Mouse (Mus musculus): Measurements from ENCODE around the gene Tprgl.

The Tprgl gene

GRCm38 (mm10) chr4:154160538-154161390, at the start of gene Tprgl:
TSS of gene Tprgl (minus strand) at chr4:154160666.
- DNase-seq (ENCODE audit: low spot score in 2 of 2) = peak; percentile 97

GRCm38 (mm10) chr4:154209825-154210224, 49.4 kb upstream of the Tprgl start:
- no peak for DNase-seq (ENCODE audit: low spot score in 2 of 2)

- peak in 1 of 2 experiments; percentile 64 for DNase-seq (ENCODE audit: low spot score in 2 of 2)
Observed at GRCm38 (mm10) chr4:154209054-154209453, 48.6 kb upstream of the Tprgl start.

GRCm38 (mm10) chr4:154207261-154207660, 46.8 kb upstream of the Tprgl start:
- DNase-seq (ENCODE audit: low spot score in 2 of 2) = peak in 1 of 2 experiments; percentile 73

GRCm38 (mm10) chr4:154205392-154205791, 44.9 kb upstream of the Tprgl start:
- DNase-seq (ENCODE audit: low spot score in 2 of 2) = no peak

- no peak for DNase-seq (ENCODE audit: low spot score in 2 of 2)
Observed at GRCm38 (mm10) chr4:154204532-154204931, 44.1 kb upstream of the Tprgl start.

- no peak for DNase-seq (ENCODE audit: low spot score in 2 of 2)
Observed at GRCm38 (mm10) chr4:154201511-154201910, 41.0 kb upstream of the Tprgl start.

GRCm38 (mm10) chr4:154198377-154198961, 38.0 kb upstream of the Tprgl start:
- no peak for DNase-seq (ENCODE audit: low spot score in 2 of 2)

- no peak for DNase-seq (ENCODE audit: low spot score in 2 of 2)
Observed at GRCm38 (mm10) chr4:154197961-154198360, 37.5 kb upstream of the Tprgl start.

GRCm38 (mm10) chr4:154188948-154189347, 28.5 kb upstream of the Tprgl start:
- DNase-seq (ENCODE audit: low spot score in 2 of 2) = no peak

GRCm38 (mm10) chr4:154186002-154186537, 25.6 kb upstream of the Tprgl start:
- DNase-seq (ENCODE audit: low spot score in 2 of 2) = no peak

- no peak for DNase-seq (ENCODE audit: low spot score in 2 of 2)
Observed at GRCm38 (mm10) chr4:154185001-154185400, 24.5 kb upstream of the Tprgl start.

GRCm38 (mm10) chr4:154183566-154183965, 23.1 kb upstream of the Tprgl start:
- no peak for DNase-seq (ENCODE audit: low spot score in 2 of 2)

- DNase-seq (ENCODE audit: low spot score in 2 of 2) = no peak
Observed at GRCm38 (mm10) chr4:154181001-154181400, 20.5 kb upstream of the Tprgl start.

- DNase-seq (ENCODE audit: low spot score in 2 of 2) = peak in 1 of 2 experiments; percentile 51
Observed at GRCm38 (mm10) chr4:154177257-154177656, 16.8 kb upstream of the Tprgl start.

GRCm38 (mm10) chr4:154171931-154172604, 11.6 kb upstream of the Tprgl start:
- no peak for DNase-seq (ENCODE audit: low spot score in 2 of 2)

- no peak for DNase-seq (ENCODE audit: low spot score in 2 of 2)
Observed at GRCm38 (mm10) chr4:154171151-154171930, 10.9 kb upstream of the Tprgl start.

- DNase-seq (ENCODE audit: low spot score in 2 of 2) = peak; percentile 44 to 75
Observed at GRCm38 (mm10) chr4:154170506-154171150, 10.2 kb upstream of the Tprgl start, which contains the start of gene Megf6. TSS of gene Megf6 (plus strand) at chr4:154170730.

GRCm38 (mm10) chr4:154170021-154170420, 9.6 kb upstream of the Tprgl start:
- no peak for DNase-seq (ENCODE audit: low spot score in 2 of 2)

GRCm38 (mm10) chr4:154167053-154167452, 6.6 kb upstream of the Tprgl start:
- peak in 1 of 2 experiments; percentile 80 for DNase-seq (ENCODE audit: low spot score in 2 of 2)

- DNase-seq (ENCODE audit: low spot score in 2 of 2) = peak; percentile 52 to 80
Observed at GRCm38 (mm10) chr4:154163296-154163695, 2.8 kb upstream of the Tprgl start.
